Mouse (Mus musculus) thymus, postnatal 14 days (tissue): Measurements from ENCODE around the gene Josd2.

Experiments
- DNase-seq: peaks from one replicate; pipeline ENCODE4 v3.0.0; 2021

Josd2 gene

DNA sequence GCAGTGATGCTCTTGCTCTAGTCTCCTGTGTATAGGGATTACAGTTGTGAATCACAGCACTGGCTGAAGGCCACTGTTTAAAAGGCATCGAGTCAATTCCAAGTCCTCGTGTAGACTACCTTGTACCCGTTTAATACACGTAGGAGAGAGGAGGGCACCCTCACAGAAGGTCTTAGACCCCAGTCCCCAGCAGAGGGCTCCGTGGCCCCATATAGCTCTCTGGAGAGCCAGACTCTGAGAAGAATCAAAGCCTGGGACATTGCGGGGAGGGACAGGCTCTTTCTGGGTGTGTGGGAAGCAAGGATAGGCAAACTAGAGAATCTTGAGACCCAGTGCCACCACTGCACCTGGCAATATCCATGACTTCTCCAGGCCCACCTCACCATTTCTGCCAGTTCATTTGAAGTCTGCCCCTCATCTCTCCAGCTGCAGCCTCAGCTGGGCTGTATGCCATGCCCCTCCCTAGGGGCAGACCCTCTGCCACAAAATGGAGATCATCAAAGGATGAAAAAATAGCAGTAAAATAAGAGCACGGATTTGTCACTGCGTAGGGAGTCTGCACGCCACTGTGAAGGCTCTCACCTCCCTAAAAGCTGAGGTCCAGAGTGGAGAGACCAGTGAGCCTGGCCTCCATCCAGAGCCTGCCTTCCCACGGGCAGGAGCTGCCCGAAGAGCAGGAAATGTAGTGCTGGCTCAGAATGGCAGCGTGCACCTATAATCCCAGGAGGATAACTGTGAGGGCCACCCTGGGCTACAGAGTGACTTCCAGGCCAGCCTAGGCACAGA is 21.5 kb upstream of the Josd2 start:
- DNase-seq, result no peak

DNA sequence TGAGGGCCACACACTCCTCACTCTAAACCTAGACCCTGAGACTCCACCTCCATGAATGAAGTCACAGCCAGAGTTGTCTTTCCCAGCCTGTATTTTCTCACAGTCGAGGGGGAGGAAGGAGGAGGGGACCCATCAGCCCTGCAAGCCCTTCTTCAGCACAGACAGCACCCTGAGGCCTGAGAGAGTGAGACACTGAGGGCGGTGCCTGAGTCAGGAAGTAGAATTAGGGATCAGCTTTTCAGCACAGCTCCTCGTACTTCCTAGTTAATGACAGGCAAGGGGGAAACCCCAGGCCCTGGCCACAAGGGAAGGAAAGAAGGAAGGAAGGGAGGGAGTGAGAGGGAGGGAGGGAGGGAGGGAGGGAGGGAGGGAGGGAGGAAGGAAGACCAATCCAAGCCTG is 14.5 kb upstream of the Josd2 start:
- DNase-seq, result no peak

DNA sequence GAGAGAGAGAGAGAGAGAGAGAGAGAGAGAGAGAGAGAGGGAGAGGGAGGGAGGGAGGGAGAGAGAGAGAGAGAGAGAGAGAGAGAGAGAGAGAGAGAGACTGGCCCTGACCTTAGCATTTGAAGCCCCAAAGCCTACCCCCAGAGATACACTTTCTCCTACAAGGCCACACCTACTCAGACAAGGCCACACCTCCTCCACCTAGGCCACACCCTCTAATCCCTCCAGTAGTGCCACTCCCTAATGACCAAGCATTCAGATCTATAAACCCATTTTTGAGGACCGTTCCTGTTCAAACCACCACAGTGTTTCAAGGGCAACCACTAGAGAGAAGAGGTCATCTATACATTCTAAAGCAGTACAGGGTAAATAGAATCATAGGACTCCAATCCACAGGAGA is 11.5 kb upstream of the Josd2 start:
- DNase-seq, result no peak

DNA sequence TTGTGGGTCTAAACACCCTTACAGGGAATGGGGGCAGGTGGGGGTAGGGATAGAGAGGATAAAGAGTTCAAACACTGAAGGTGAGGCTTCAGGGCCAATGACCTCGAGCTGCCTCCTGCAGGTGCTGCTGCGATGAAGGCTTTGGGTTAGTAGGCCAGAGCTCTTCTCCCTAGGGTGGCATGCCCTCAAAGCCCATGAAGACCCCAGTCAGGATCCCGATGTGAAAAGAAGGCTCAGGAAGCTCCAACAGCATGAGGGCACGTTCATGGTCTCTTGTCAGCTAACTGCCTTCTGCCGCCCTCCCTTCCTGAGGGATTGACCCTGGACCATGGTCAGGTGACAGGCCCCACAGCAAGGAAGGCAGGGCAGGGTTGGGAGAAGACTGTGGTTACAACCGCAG is 7.7 kb upstream of the Josd2 start:
- no peak for DNase-seq

DNA sequence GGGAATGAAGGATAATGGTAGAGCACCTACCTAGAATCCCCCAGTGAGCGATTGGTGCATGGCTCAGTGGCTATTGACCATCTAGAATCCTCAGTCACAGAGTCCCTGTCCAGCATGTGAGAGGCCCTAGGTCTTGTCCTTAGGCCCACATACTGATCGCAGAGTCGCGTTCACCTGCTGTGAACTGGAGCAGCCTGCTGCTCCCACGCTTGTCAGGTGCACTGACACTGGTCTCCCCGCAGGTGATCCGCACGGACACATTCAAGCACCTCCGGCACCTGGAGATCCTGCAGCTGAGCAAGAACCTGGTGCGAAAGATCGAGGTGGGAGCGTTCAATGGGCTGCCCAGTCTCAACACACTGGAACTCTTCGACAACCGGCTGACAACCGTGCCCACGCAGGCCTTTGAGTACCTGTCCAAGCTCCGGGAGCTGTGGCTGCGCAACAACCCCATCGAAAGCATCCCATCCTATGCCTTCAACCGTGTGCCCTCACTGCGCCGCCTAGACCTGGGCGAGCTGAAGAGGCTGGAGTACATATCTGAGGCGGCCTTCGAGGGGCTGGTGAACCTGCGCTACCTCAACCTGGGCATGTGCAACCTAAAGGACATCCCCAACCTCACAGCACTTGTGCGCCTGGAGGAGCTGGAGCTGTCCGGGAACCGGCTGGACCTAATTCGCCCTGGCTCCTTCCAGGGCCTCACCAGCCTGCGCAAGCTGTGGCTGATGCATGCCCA is 6.8 kb upstream of the Josd2 start:
- DNase-seq, result no peak

GRCm38 (mm10) chr7:44461503-44462217 is 6.1 kb upstream of the Josd2 start:
- no peak for DNase-seq

DNA sequence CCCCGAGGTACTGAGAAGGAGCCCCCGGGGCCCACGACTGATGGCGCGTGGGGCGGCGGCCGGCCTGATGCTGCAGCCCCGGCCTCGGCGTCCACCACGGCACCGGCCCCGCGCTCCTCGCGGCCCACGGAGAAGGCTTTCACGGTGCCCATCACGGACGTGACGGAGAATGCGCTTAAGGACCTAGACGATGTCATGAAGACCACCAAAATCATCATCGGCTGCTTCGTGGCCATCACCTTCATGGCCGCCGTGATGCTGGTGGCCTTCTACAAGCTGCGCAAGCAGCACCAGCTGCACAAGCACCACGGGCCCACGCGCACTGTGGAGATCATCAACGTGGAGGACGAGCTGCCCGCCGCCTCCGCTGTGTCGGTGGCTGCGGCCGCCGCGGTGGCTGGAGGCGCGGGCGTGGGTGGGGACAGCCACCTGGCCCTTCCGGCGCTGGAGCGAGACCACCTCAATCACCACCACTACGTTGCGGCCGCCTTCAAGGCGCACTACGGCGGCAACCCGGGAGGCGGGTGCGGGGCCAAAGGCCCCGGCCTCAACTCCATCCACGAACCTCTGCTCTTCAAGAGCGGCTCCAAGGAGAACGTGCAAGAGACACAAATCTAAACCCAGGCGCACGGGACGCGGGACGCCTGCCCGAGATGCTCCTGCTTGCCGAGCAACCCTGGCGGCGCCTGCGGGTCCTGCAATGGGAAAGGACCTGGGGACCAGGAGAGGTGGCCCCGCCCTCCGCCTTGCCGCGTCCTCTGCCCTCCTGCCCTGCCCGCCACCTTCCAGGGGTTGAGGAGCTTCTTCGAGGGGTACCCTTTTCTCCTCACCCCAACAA is 5.3 kb upstream of the Josd2 start:
- DNase-seq, result peak; percentile 55

DNA sequence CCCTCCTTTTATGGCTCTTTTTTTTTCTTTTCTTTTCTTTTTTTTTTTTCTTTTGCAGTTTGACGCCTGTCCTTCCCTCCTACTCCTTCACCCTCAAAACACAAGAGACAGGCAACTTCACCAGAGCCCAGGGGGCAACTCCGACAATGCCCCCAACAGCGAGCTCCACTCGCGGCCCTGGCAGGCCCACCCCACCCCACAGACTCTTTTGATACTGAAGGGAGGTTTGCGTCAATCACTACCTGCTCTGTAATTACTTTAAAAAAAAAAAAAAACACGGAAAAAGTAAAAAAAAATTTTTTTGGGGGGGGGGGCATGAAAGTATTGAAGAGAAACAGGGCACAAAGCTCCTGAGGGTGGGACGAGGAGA is 4.7 kb upstream of the Josd2 start:
- DNase-seq, result no peak

GRCm38 (mm10) chr7:44463556-44464225 is 4.1 kb upstream of the Josd2 start:
- no peak for DNase-seq

- no peak for DNase-seq
These were observed 3.3 kb upstream of the Josd2 start for GRCm38 (mm10) chr7:44464511-44464910.

DNA sequence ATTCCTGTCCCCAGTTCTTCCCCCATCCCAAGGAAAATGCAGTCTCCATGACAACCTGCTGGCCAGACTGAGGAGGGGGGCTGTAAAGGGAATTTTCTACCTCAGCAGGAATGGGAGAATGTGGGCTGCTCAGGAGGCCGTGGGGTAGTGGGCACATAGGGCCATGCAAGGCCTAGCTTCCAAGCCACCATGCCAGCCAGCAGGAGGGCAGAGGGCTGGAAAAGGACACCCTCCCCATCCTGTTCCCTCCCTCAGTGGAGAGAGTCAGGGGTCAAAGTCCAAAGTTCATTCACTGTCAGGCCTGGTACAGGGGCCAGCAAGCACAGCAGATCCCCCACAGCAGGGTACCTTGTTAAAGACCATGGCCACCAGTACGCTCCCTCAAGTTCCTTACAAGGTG is 2.7 kb upstream of the Josd2 start, which contains the start of gene Aspdh:
Gene Aspdh (plus strand): TSS at position 281 of the 400 bp plus-strand sequence.
- DNase-seq, result no peak

DNA sequence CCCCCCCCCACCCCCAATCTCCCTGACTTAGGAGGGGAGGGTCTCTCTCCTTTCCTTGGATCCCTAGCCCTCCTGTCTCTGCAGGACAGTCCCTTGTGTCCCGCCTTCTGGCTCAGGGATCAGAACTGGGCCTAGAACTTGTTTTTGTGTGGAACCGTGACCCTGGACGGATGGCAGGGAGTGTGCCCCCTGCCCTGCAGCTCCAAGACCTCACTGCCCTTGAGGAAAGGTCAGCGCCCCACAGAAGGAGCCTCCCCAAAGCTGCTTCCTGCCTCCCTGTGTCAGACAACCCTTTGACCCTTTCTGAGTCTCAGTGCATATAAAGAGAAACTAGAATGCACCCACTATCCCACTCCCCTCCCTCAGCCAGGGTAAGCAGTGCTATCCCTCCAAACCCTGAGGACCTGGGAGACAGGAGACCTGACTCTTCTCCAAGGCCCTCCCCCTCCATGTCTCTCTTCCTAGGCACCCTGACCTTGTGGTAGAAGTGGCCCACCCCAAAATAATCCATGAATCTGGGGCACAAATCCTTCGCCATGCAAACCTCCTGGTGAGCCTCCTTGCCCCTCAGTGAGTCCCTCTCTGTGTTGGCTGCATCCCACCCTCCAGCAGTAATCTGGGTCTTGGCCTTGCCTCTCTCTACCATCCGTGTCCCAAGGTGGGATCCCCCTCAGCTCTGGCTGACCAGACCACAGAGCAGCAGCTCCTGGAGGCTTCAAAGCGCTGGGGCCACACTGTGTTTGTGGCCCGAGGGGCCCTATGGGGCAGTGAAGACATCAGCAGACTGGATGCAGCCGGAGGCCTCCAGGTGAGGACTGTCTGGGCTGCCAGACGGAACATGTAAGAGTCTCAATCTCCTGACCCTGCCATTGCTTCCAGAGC is 1.5 kb upstream of the Josd2 start:
- no peak for DNase-seq

DNA sequence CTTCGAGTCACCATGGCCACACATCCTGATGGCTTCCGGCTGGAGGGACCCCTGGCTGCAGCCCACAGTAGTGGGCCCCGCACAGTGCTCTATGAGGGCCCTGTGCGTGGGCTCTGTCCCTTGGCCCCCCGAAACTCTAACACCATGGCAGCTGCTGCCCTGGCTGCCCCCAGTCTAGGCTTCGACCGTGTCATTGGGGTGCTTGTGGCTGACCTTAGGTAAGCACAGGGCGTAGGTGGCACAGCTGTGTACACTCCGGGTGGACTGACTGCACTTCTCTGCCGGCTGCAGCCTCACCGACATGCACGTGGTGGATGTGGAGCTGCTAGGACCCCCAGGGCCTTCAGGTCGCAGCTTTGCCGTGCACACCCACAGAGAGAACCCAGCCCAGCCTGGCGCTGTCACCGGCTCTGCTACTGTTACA is 880 bp upstream of the Josd2 start:
- no peak for DNase-seq

DNA sequence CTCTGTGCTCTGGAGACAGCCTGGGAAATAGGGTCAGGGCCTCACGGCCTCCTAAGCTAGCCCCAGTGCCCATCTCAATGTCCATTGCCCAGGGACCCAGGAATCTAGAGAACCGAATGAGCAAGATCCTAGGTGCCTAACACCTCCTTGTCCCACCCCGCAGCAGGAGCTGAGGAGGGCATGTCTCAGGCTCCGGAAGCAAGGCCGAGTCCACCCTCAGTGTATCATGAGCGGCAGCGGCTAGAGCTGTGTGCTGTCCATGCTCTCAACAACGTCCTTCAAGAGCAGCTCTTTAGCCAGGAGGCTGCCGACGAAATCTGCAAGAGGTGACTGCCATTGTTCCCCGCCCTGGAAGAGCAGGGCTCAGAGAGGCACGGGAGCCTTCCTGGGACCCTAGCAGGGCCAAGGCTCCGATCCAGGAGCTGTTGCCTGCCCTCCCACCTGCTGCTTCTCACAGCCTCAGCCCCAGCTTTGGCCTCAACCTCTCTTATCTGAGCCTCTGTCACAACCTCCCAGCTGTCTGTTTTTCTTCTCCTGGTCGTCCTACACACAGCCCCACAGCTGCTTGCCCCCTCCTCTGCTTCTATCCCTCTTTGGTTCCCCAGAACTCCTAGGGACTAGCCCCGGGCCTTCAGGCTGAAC is 985 bp downstream of the Josd2 start:
- DNase-seq, result no peak

- DNase-seq, result no peak
These were observed 2.2 kb downstream of the Josd2 start for GRCm38 (mm10) chr7:44469677-44470675.

DNA sequence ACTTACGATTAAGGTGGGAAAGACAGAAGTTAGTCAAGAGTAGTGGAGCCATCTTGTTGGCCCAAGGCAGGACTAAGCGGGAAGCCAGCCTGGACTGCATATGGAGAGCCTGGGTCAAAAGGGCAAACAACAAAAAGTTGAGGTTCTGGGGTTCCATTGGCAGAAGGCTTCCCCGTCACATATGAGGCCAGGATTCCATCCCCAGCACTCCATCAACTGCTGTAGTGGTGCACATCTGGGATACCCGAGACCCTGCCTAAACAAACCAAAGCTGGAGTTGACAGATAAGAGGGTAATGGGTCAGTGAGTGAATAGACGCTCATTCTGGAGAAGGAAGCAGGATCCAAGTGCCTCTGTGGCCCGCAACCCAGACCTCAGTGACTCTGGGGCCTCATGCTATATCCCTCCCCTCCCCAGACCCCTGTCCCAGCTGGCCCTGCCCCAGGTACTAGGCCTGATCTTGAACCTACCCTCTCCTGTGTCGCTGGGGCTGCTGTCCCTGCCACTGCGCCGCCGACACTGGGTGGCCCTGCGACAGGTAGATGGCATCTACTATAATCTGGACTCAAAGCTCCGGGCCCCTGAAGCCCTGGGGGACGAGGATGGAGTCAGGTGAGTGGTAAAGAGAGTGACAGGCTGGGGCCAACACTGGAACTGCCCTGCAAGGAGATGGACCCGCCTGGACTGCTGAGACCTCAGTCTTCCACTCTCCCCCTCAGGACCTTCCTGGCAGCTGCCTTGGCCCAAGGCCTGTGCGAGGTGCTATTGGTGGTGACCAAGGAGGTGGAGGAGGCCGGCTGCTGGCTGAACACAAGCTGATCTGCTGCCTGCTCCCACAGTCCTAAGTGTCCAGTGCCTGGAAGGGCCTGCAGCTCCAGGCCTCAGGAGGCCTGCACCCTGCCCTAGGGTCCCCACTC is 3.2 kb downstream of the Josd2 start:
- DNase-seq, result no peak

- DNase-seq, result no peak
These were observed 4.2 kb downstream of the Josd2 start for GRCm38 (mm10) chr7:44471880-44472557.

- no peak for DNase-seq
These were observed 4.7 kb downstream of the Josd2 start for GRCm38 (mm10) chr7:44472558-44472885.
